Mouse (Mus musculus) liver, adult 2 months (tissue): ENCODE data around the gene Cacna1c.

ENCODE experiments used
- CTCF ChIP-seq: fragments of 200-500 bp; IDR thresholded peaks from 2 replicates; pipeline ENCODE4 v1.5.1; 2011; ENCODE audit warnings: low read depth, low read length, control low read depth
- POLR2A ChIP-seq: fragments of 200-500 bp; IDR thresholded peaks from 2 replicates; pipeline ENCODE4 v1.6.1; 2011; ENCODE audit warnings: low read length, control low read depth; ENCODE audit not compliant: insufficient read depth; ENCODE audit errors: extremely low read depth

DNA sequence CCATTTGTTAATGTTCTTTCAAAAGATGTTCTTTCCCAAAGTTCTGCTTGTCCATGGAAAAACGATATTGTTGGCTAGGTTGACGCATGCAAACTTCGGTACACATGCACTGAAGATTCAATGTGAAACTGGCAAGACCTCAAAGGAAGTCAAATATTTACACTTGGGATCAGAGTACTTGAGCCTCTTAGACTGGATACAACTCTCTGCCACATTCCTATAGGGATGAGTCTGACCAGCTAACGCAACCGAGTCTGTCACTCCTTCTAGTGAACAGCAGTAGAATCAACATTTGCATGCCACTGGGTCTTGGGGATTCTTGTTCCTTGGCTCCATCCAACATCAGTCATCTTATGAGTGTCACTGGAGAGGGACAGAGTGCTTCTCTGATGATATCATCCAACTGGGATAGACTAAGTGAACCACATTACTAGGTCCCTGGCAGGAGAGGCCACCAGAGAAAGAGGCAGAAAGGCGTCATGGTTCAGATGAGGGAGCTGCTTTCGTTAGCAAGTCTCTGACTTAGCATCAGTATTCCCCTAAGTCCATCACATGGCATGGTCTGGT, 241.1 kb downstream of the Cacna1c start:
- no peak for TF ChIP-seq CTCF
- no peak for TF ChIP-seq POLR2A
